Mouse (Mus musculus): ENCODE measurements at regions not wholly inside any gene's neighbourhood (a gene's known extent, or its start where the extent isn't known, plus 50 kb on each side); places are given as distances from the start of the nearest gene placed in this dataset.

DNA sequence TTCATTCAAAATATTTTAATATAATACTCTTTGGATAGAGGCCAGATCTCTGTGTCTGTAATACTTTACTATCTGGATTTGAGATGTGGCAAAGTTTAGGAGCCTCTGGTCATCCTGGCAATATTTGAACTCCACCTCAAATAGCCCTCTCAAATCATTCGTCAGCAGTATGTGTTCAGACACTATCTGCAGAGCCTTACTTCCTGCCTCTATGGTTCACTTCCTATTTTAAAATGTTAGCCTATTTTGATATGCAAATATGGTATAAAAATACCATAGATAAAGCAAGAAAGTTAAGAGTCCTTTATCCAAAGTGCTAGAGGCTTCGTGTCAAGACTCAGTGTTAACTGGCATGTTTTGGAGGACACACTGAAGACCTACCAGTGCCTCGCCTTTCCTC, 334.6 kb downstream of the Sv2b start:
- TF ChIP-seq POLR2A (IDR thresholded peaks at IDR 0.05; ENCODE audit: borderline replicate concordance, extremely low read depth, insufficient read depth, insufficient read length, poor library complexity, severe bottlenecking) (no peak), CTCF (IDR thresholded peaks at IDR 0.05; ENCODE audit: borderline replicate concordance, extremely low read depth, insufficient read depth, insufficient read length) (no peak)

All from brain, embryonic 14.5 days (tissue).